Mouse (Mus musculus) embryonic facial prominence, embryonic 11.5 days (tissue): ENCODE measurements at regions not wholly inside any gene's neighbourhood (a gene's known extent, or its start where the extent isn't known, plus 50 kb on each side); places are given as distances from the start of the nearest gene placed in this dataset.
A peak's percentile ranks its signal among the peaks of the same experiment; 100 is the strongest.

Source experiments
- ATAC-seq: fragments of 200-750 bp; cut with Nextera tagmentation; replicated peaks from 2 replicates; pipeline ENCODE4 v1.8.0; 2017; ENCODE audit warnings: low read depth; ENCODE audit not compliant: insufficient number of reproducible peaks, low FRiP score, low TSS enrichment
- DNase-seq: peaks from one replicate; pipeline ENCODE4 v3.0.0-alpha.2; 2015; ENCODE audit warnings: low spot score
- H3K27ac ChIP-seq: fragments of 300-500 bp; sonication (generic); replicated peaks from 2 replicates; pipeline ENCODE4 v1.5.1; 2014; ENCODE audit warnings: mild to moderate bottlenecking, low read depth, low read length, control low read depth
- H3K27me3 ChIP-seq: fragments of 300-500 bp; sonication (generic); 2 replicates; pipeline ENCODE4 v1.6.1; 2014; ENCODE audit warnings: mild to moderate bottlenecking, low read length, moderate library complexity, mixed read lengths; ENCODE audit not compliant: control insufficient read depth, insufficient read depth
- H3K36me3 ChIP-seq: fragments of 300-500 bp; sonication (generic); replicated peaks from 2 replicates; pipeline ENCODE4 v1.6.1; 2014; ENCODE audit warnings: low read depth, mild to moderate bottlenecking, low read length, moderate library complexity, mixed read lengths; ENCODE audit not compliant: control insufficient read depth, insufficient read depth
- H3K4me1 ChIP-seq: fragments of 300-500 bp; sonication (generic); 2 replicates; pipeline ENCODE4 v1.6.1; 2014; ENCODE audit warnings: low read length, mixed read lengths; ENCODE audit not compliant: control insufficient read depth, insufficient read depth
- H3K4me2 ChIP-seq: fragments of 300-500 bp; sonication (generic); 2 replicates; pipeline ENCODE4 v1.6.1; 2014; ENCODE audit warnings: low read depth, mild to moderate bottlenecking, control low read depth, low read length, moderate library complexity
- H3K4me3 ChIP-seq: fragments of 300-500 bp; sonication (generic); 2 replicates; pipeline ENCODE4 v1.5.1; 2014; ENCODE audit warnings: low read depth, low read length, control low read depth
- H3K9ac ChIP-seq: fragments of 300-500 bp; sonication (generic); replicated peaks from 2 replicates; pipeline ENCODE4 v1.6.1; 2014; ENCODE audit warnings: mild to moderate bottlenecking, control low read depth, low read length
- H3K9me3 ChIP-seq: fragments of 300-500 bp; sonication (generic); replicated peaks from 2 replicates; pipeline ENCODE4 v1.6.1; 2016; ENCODE audit warnings: mild to moderate bottlenecking, low read length, inconsistent platforms, mixed read lengths; ENCODE audit not compliant: control insufficient read depth
- WGBS: fragments of 180-500 bp; shearing (Covaris S2); extraction: QIAGEN DNeasy Blood & Tissue Kit; methylation state at CpG from one replicate; pipeline ENCODE4 v1.1.7; 2014; 5-methylcytosine and 5-hydroxymethylcytosine counted together

DNA sequence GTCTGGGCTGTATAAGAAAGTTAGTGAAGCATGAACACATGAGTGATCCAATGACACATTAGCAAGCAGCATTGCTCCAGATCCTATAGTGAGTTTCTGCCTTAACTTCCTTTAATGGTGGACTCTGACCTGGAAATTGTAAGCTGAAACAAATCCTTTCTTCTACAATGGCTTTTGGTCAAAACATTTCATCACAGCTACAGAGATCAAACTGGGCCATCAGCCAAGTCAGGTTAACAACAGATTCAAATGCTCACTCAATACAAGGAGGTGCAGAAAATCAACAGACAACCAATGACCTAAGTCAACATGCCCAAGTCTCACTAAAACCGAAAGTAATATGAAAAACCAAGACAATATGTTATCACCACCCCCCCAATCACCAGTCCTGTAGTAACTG is 91.9 kb upstream of the Map9 start:
- ATAC-seq: no peak
- no peak for DNase-seq
- H3K9me3 ChIP-seq: no peaks in the 10 kb centered on the region
- no peaks in the 10 kb centered on the region for H3K4me1 ChIP-seq
- WGBS: 81% methylated on average over 1 of the region's 1 CpGs
- H3K27ac ChIP-seq: no peak overlapping the region
- H3K9ac ChIP-seq: no peak overlapping the region
- no peak overlapping the region for H3K4me2 ChIP-seq
- no peaks in the 10 kb centered on the region for H3K27me3 ChIP-seq
- H3K4me3 ChIP-seq: no peak overlapping the region
- no peaks in the 10 kb centered on the region for H3K36me3 ChIP-seq

GRCm38 (mm10) chr3:82261976-82262375 is 95.9 kb upstream of the Map9 start:
- no peaks in the 10 kb centered on the region for H3K36me3 ChIP-seq
- H3K4me3 ChIP-seq: no peak overlapping the region
- H3K4me2 ChIP-seq: no peak overlapping the region
- H3K9me3 ChIP-seq: no peaks in the 10 kb centered on the region
- H3K9ac ChIP-seq: no peak overlapping the region
- H3K27me3 ChIP-seq: no peaks in the 10 kb centered on the region
- DNase-seq: no peak
- 83% methylated on average over 3 of the region's 3 CpGs for WGBS
- no peaks in the 10 kb centered on the region for H3K4me1 ChIP-seq
- no peak overlapping the region for H3K27ac ChIP-seq
- no peak for ATAC-seq

DNA sequence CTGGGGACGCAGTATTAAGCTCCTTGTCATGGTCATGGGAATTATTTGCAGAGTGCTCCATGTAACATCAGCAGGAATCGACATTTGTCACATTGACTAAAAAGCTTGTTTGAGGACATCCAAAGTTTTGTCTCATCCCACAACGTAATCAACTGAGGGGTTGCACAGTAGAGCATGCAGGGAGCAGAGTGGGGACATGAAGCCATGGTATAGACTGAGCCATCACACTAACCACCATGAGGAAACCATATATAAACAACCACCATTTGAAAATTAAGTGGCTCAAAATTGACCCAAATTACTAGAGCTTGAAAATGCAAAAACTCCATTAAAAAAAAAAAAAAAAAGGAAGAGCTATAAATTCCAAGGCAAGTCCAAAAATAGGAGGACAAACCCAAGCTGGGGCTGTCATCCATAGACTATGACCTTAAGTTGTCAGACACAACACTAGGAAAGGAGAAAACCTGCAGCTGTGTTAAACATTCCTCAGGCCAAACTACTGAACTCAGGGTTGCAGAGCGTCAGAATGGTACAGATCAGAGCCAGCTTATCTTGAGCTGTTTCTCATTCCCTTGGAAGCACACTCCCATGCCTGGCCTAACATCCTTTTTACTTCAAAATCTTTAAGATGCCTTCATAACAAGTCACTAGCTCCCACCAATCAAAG is 97.7 kb upstream of the Map9 start:
- Histone ChIP-seq H3K27me3 (no peaks in the 10 kb centered on the region), H3K27ac (no peak overlapping the region), H3K9ac (no peak overlapping the region), H3K4me2 (no peak overlapping the region), H3K9me3 (no peaks in the 10 kb centered on the region), H3K36me3 (no peaks in the 10 kb centered on the region), H3K4me1 (no peaks in the 10 kb centered on the region), H3K4me3 (no peak overlapping the region)
- DNase-seq: no peak
- ATAC-seq: no peak
- WGBS: 88% methylated on average over 4 of the region's 4 CpGs

DNA sequence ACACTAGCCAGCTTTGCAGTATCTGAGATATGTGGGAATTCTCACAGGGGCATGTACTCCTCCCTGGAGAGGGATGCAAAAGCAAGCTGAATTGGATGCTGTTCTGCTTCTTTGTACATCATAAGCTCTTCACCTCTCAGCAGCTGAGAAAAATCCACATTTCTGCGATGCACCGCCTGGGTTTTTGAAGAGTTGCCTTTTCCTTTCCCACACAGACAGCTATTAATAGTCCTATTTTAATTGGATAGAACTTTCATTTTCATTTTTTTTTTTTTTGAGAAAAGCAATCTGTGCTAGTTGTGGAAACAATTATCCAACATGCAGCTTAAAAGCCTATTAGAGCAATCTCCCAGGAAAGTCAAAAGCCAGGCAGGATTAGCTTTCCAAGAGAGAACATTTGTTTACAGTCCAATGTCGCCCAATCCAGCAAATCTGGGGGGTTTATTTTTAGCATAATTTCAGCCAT is 105.2 kb upstream of the Gucy1a1 start:
- Histone ChIP-seq H3K4me2 (no peak overlapping the region), H3K9me3 (no peaks in the 10 kb centered on the region), H3K27ac (no peak overlapping the region), H3K4me1 (no peaks in the 10 kb centered on the region), H3K4me3 (no peak overlapping the region), H3K9ac (no peak overlapping the region), H3K27me3 (no peaks in the 10 kb centered on the region), H3K36me3 (no peaks in the 10 kb centered on the region)
- no peak for ATAC-seq
- 54% methylated on average over 3 of the region's 3 CpGs for WGBS
- DNase-seq: no peak

DNA sequence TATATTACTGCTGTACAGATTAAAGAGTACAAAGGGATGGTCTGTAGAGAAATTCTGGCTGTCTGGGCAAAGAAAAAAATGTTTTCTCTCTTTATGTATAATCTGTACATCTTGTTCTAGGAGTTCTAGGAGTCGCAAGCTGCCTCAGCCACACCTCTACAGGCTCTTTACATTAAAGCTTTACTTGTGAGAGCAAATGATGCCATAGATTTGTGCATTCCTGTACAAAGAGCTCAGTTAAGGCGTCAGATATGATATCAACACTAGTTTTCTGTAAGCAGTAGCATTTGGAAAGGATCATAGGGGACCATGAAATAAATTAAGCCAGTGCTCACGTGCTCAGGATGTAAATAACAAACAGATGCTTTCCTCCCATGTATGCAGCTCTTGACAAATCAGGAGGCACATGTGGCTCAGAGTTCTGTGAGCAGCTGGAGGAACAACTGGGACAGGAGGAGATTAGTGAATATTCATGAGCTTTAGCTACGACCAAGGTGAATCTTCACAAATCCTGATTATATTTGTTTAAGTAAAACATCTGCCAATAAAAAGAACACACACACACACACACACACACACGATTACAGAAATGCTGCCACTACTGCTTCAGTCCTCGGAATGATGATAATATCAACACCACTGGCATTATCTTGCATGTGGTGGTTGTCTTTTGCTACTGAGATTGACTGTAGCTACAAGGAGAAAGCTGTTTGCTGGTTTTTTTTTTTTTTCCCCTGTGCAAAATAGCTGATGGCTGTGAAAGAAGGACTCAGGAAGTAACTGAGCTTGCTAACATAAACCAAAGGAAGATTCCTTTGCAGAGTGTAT is 104.6 kb upstream of the Gucy1a1 start:
- Histone ChIP-seq H3K4me2 (no peak overlapping the region), H3K27ac (no peak overlapping the region), H3K4me3 (no peak overlapping the region), H3K36me3 (no peaks in the 10 kb centered on the region), H3K9ac (no peak overlapping the region), H3K27me3 (no peaks in the 10 kb centered on the region), H3K9me3 (no peaks in the 10 kb centered on the region), H3K4me1 (no peaks in the 10 kb centered on the region)
- DNase-seq (peak; percentile 70), ATAC-seq (no peak)
- WGBS: 35% methylated on average over 6 of the region's 6 CpGs

GRCm38 (mm10) chr3:82236377-82237057 is 90.9 kb upstream of the Gucy1a1 start:
- no peaks in the 10 kb centered on the region for H3K9me3 ChIP-seq
- H3K36me3 ChIP-seq: no peaks in the 10 kb centered on the region
- 76% methylated on average over 2 of the region's 2 CpGs for WGBS
- H3K4me3 ChIP-seq: no peak overlapping the region
- ATAC-seq (no peak), DNase-seq (no peak)
- H3K4me2 ChIP-seq: no peak overlapping the region
- H3K27ac ChIP-seq: no peak overlapping the region
- no peaks in the 10 kb centered on the region for H3K27me3 ChIP-seq
- H3K9ac ChIP-seq: no peak overlapping the region
- no peaks in the 10 kb centered on the region for H3K4me1 ChIP-seq

DNA sequence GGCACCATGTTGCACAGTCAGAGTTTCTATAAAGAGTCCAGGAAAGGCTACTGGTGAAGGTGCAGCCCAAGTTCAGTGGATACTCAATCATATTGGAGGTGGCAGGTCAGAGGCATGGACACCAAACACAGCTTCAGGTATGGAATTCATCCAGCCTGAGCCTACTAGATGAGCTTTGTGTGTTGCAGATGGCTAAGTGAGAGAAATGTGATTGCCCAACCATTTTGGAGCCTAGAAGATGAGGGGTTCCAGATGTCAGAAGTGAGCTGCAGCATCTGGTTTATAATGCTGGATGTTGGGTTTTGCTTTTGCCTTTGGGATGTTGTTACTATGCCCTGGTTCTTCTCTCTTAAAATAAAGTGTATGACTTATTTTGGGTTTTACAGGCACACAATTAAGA is 88.7 kb upstream of the Gucy1a1 start:
- no peak overlapping the region for H3K9ac ChIP-seq
- no peak overlapping the region for H3K27ac ChIP-seq
- H3K9me3 ChIP-seq: no peaks in the 10 kb centered on the region
- no peak overlapping the region for H3K4me3 ChIP-seq
- H3K36me3 ChIP-seq: no peaks in the 10 kb centered on the region
- no peaks in the 10 kb centered on the region for H3K27me3 ChIP-seq
- ATAC-seq (no peak), DNase-seq (no peak)
- H3K4me2 ChIP-seq: no peak overlapping the region
- H3K4me1 ChIP-seq: no peaks in the 10 kb centered on the region

GRCm38 (mm10) chr3:82223379-82223778 is 77.8 kb upstream of the Gucy1a1 start:
- H3K27me3 ChIP-seq: no peaks in the 10 kb centered on the region
- H3K4me3 ChIP-seq: no peak overlapping the region
- H3K9me3 ChIP-seq: no peaks in the 10 kb centered on the region
- WGBS: 87% methylated on average over 1 of the region's 1 CpGs
- H3K36me3 ChIP-seq: no peaks in the 10 kb centered on the region
- H3K4me1 ChIP-seq: no peaks in the 10 kb centered on the region
- no peak overlapping the region for H3K27ac ChIP-seq
- H3K9ac ChIP-seq: no peak overlapping the region
- ATAC-seq (no peak), DNase-seq (no peak)
- H3K4me2 ChIP-seq: no peak overlapping the region
